Mouse (Mus musculus): ENCODE measurements at regions not wholly inside any gene's neighbourhood (a gene's known extent, or its start where the extent isn't known, plus 50 kb on each side); places are given as distances from the start of the nearest gene placed in this dataset.

DNA sequence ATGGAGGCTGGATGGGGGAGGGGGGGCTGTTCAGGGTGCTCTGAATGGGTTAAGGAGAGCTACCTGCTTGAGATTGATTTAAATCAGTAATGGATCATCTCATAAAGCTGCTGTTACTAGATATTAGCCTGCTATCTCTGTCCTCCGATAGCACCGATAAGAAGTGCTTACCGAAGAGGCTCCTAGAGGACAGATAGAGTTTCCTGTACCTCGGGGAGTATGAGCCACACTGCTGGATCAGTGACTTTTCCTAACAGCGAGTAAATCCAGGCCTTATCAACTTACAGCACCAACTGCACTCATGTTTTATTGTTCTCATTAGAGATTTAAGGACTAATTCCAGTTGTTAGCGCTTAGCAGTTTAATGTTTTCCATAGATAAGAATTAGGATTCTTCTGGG lies 120.3 kb upstream of the Rnf219 start:
- no peaks in the 10 kb centered on the region for H3K36me3 ChIP-seq
- no peak overlapping the region for H3K4me3 ChIP-seq
- H3K27ac ChIP-seq = no peak overlapping the region
- no peaks in the 10 kb centered on the region for H3K9me3 ChIP-seq (replicated peaks)
- H3K27me3 ChIP-seq = no peaks in the 10 kb centered on the region
- H3K4me2 ChIP-seq (replicated peaks) = no peak overlapping the region
- no peaks in the 10 kb centered on the region; the same call in 1 of the 2 replicates for H3K4me1 ChIP-seq
- 70% methylated on average over 6 of the region's 6 CpGs for WGBS
- no peak overlapping the region for H3K9ac ChIP-seq
- no peak for ATAC-seq (ENCODE audit: low FRiP score)

DNA sequence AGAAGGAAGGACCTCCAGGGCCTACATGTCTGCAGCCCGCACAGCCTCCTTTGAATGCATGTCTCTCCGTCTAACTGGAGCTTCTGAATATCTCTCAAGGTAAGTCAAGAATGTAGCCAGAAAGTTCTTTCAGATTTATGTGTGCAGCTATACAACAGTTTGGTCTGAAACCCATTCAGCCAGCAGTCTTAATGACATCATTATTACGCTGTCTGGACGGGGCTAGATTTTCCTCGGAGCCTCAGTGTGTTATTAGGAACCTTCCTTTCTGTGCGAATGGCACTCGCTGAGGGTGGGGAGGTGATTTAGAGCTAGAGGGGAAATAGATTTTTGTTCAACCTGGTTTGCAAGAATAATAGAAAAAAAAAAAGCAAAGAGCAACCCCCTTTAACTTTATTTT lies 116.9 kb upstream of the Rnf219 start:
- Histone ChIP-seq H3K4me1 (no peaks in the 10 kb centered on the region; the same call in 1 of the 2 replicates), H3K9ac (no peak overlapping the region), H3K27me3 (no peaks in the 10 kb centered on the region), H3K36me3 (no peaks in the 10 kb centered on the region), H3K4me3 (no peak overlapping the region), H3K27ac (0 out of 2 replicates have a peak overlapping the region, but pooled peaks have one; percentile 30), H3K9me3 (replicated peaks) (no peaks in the 10 kb centered on the region), H3K4me2 (replicated peaks) (no peak overlapping the region)
- 62% methylated on average over 7 of the region's 7 CpGs for WGBS
- ATAC-seq (ENCODE audit: low FRiP score) = no peak

DNA sequence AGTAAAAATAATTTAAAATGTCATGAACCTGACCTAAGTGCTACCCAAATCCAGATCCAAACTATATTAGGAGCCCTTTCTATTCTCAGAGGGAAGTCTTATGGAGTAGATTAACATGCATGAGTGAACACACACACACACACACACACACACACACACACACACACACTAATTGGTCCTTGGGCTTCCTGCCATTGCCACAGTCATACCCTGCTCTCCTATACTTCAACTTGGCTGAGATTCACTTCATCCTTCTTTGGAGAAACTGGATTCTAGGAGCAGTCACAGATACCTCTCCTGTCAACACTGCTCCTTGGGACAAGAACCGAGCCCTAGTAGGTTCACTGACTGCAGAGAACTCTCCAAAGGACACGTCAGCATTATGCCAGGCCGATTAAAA lies 89.0 kb upstream of the Rnf219 start:
- H3K27ac ChIP-seq = no peak overlapping the region
- H3K9ac ChIP-seq = no peak overlapping the region
- H3K4me1 ChIP-seq = no peaks in the 10 kb centered on the region
- no peak overlapping the region for H3K4me2 ChIP-seq (replicated peaks)
- no peaks in the 10 kb centered on the region for H3K9me3 ChIP-seq (replicated peaks)
- no peak for ATAC-seq (ENCODE audit: low FRiP score)
- H3K4me3 ChIP-seq = no peak overlapping the region
- H3K27me3 ChIP-seq = no peaks in the 10 kb centered on the region
- H3K36me3 ChIP-seq = no peaks in the 10 kb centered on the region
- 88% methylated on average over 3 of the region's 3 CpGs for WGBS

DNA sequence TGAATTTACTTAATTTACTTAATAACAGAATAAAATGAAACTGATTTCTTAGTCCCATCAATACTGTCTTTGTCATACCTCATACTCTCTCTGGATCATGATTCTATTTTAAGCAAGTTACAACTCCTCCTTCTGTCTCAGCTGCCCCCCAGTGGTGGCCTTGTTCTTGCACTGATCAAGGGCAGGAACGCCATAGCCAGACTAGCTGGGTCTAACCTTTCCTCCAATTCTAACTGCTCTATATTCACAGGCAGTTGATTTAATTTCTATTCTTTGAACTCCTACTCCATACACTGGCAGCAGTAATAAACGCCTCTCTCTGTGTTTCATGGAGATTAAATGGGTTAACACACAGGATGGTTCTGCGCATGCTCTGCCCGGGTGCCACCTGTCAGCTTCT lies 87.9 kb upstream of the Rnf219 start:
- Histone ChIP-seq H3K4me3 (no peak overlapping the region), H3K9me3 (replicated peaks) (no peaks in the 10 kb centered on the region), H3K9ac (no peak overlapping the region), H3K36me3 (no peaks in the 10 kb centered on the region), H3K27me3 (no peaks in the 10 kb centered on the region), H3K4me1 (no peaks in the 10 kb centered on the region), H3K4me2 (replicated peaks) (no peak overlapping the region), H3K27ac (no peak overlapping the region)
- 85% methylated on average over 4 of the region's 4 CpGs for WGBS
- no peak for ATAC-seq (ENCODE audit: low FRiP score)

DNA sequence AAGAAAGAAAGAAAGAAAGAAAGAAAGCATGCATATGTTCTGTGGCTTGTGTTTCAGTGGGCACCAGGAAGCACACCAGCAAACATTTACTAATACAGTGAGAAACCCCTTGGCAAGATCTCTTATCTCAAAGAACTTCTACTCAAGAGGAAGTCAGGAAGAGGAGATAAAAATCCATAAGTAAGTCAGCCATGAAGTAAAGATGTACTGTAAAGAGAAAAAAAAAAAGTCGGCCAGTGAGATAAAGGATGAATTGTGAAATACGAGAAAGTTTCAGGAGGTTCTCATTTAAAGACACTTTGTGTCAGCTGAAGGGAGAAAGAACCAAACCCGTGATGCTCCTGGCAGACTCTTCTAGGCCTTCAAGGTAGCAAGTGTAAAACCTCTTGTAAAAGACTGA lies 72.4 kb upstream of the Rnf219 start:
- WGBS = 84% methylated on average over 3 of the region's 3 CpGs
- no peaks in the 10 kb centered on the region for H3K36me3 ChIP-seq
- no peaks in the 10 kb centered on the region for H3K9me3 ChIP-seq (replicated peaks)
- H3K4me3 ChIP-seq = no peak overlapping the region
- no peak overlapping the region for H3K9ac ChIP-seq
- H3K27ac ChIP-seq = no peak overlapping the region
- no peaks in the 10 kb centered on the region for H3K4me1 ChIP-seq
- H3K27me3 ChIP-seq = no peaks in the 10 kb centered on the region
- no peak overlapping the region for H3K4me2 ChIP-seq (replicated peaks)
- ATAC-seq (ENCODE audit: low FRiP score) = no peak

Data from hindbrain, embryonic 12.5 days (tissue).